Mouse (Mus musculus) heart, adult 2 months (tissue): ENCODE results near the gene Sntb2.

ENCODE experiments used
- CTCF ChIP-seq: fragments of 200-600 bp; IDR thresholded peaks from 2 replicates; pipeline ENCODE4 v1.8.1; 2022; ENCODE audit warnings: antibody characterized with exemption, mild to moderate bottlenecking, moderate library complexity
- EP300 ChIP-seq: fragments of 200-500 bp; IDR thresholded peaks from 2 replicates; pipeline ENCODE4 v1.6.1; 2011; ENCODE audit warnings: low read depth, low read length, control low read depth; ENCODE audit not compliant: insufficient read depth
- POLR2A ChIP-seq: fragments of 200-500 bp; IDR thresholded peaks from 2 replicates; pipeline ENCODE4 v1.6.1; 2011; ENCODE audit warnings: mild to moderate bottlenecking, low read depth, low read length, control low read depth; ENCODE audit not compliant: insufficient read depth

DNA sequence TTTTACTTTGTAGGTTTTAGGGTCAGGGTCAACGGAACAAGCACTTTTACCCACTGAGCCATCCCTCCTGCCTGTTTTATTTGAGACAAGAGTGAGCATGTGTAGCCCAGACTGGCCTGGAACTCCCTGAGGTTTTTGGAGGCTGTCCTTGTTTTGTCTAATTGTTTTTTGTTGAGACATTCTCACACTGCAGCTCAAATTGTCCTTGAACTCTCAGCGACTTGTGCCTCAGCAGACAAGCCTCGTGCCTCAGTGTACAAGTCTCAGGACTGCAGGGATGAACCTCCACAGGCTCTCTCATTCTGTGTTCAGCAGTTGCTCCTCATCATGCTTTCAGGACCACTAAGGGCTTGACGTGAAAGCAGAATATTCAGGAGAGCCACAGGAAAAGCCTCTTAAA, 16.2 kb downstream of the Sntb2 start:
- TF ChIP-seq EP300 (no peak), POLR2A (no peak), CTCF (no peak)
